Mouse (Mus musculus) hindbrain, embryonic 10.5 days (tissue): ENCODE results near the gene Spx. TPM values are rescaled to one million over a fixed set of nuclear protein-coding genes. Genes with fewer than 3 reads are reported as not detected.
A peak's percentile ranks its signal among the peaks of the same experiment; 100 is the strongest.

Source experiments
- DNase-seq: peaks from one replicate; pipeline ENCODE4 v3.0.0-alpha.2; 2017; ENCODE audit warnings: low spot score
- H3K27ac ChIP-seq: fragments of 300-500 bp; sonication (generic); 2 replicates; pipeline ENCODE4 v1.5.1; 2016; ENCODE audit warnings: mild to moderate bottlenecking, moderate library complexity
- H3K27me3 ChIP-seq: fragments of 300-500 bp; sonication (generic); 2 replicates; pipeline ENCODE4 v1.6.1; 2016; ENCODE audit warnings: mild to moderate bottlenecking; ENCODE audit not compliant: poor library complexity, insufficient read depth, severe bottlenecking
- H3K36me3 ChIP-seq: fragments of 300-500 bp; sonication (generic); 2 replicates; pipeline ENCODE4 v1.6.1; 2016; ENCODE audit warnings: mild to moderate bottlenecking, moderate library complexity
- H3K4me1 ChIP-seq: fragments of 300-500 bp; sonication (generic); replicated peaks from 2 replicates; pipeline ENCODE4 v1.6.1; 2016; ENCODE audit warnings: mild to moderate bottlenecking
- H3K4me3 ChIP-seq: fragments of 300-500 bp; sonication (generic); 2 replicates; pipeline ENCODE4 v1.5.1; 2016; ENCODE audit warnings: mild to moderate bottlenecking, moderate library complexity
- H3K9me3 ChIP-seq: fragments of 300-500 bp; sonication (generic); 2 replicates; pipeline ENCODE4 v1.6.1; 2016; ENCODE audit warnings: mild to moderate bottlenecking, moderate library complexity
- WGBS: fragments of 180-500 bp; shearing (Covaris S2); methylation state at CpG from one replicate; pipeline ENCODE4 v1.1.7; 2016; 5-methylcytosine and 5-hydroxymethylcytosine counted together
- polyA plus RNA-seq: library from polyadenylated mRNA; unstranded; fragments of >200 nt; fragmentation: Nextera tagmentation; extraction: Ambion mirVana; gene quantifications from 2 replicates; pipeline ENCODE4 v1.2.1, GENCODE M21; 2016

Spx gene
- 1.9 and 2.8 TPM in 2 replicates for polyA plus RNA-seq

- no peak for DNase-seq
- peaks cover 16% of the 10 kb centered on the region for H3K4me1 ChIP-seq
- no peaks in the 10 kb centered on the region for H3K9me3 ChIP-seq
- no peaks in the 10 kb centered on the region for H3K36me3 ChIP-seq
- H3K27me3 ChIP-seq: peaks cover 40% of the 10 kb centered on the region
- H3K4me3 ChIP-seq: peak within 1 kb of the TSS; percentile 53
- no peak within 1 kb of the TSS for H3K27ac ChIP-seq
- WGBS: 58% methylated on average over 11 of the region's 11 CpGs
These were observed at the start of gene Spx for GRCm38 (mm10) chr6:142412906-142413491. Gene Spx (plus strand): TSS chr6:142413441.

- peaks cover 95% of the 10 kb centered on the region for H3K36me3 ChIP-seq
- H3K27ac ChIP-seq: no peak overlapping the region
- 92% methylated on average over 8 of the region's 8 CpGs for WGBS
- no peak overlapping the region for H3K4me3 ChIP-seq
- no peaks in the 10 kb centered on the region for H3K4me1 ChIP-seq
- H3K27me3 ChIP-seq: no peaks in the 10 kb centered on the region
- no peak for DNase-seq
- no peaks in the 10 kb centered on the region for H3K9me3 ChIP-seq
These were observed 47.3 kb upstream of the Spx start for GRCm38 (mm10) chr6:142365742-142366472.

- H3K27ac ChIP-seq: no peak overlapping the region
- H3K36me3 ChIP-seq: peaks cover 92% of the 10 kb centered on the region
- no peaks in the 10 kb centered on the region for H3K27me3 ChIP-seq
- no peak for DNase-seq
- H3K9me3 ChIP-seq: no peaks in the 10 kb centered on the region
- no peak overlapping the region for H3K4me3 ChIP-seq
- no peaks in the 10 kb centered on the region for H3K4me1 ChIP-seq
- 93% methylated on average over 10 of the region's 10 CpGs for WGBS
These were observed 46.7 kb upstream of the Spx start for GRCm38 (mm10) chr6:142366473-142367018.

- no peak overlapping the region for H3K27ac ChIP-seq
- peaks cover 92% of the 10 kb centered on the region for H3K36me3 ChIP-seq
- H3K9me3 ChIP-seq: no peaks in the 10 kb centered on the region
- H3K27me3 ChIP-seq: no peaks in the 10 kb centered on the region
- WGBS: 94% methylated on average over 3 of the region's 3 CpGs
- H3K4me3 ChIP-seq: no peak overlapping the region
- no peaks in the 10 kb centered on the region for H3K4me1 ChIP-seq
- no peak for DNase-seq
These were observed 45.7 kb upstream of the Spx start for GRCm38 (mm10) chr6:142367565-142367964.

- H3K4me3 ChIP-seq: no peak overlapping the region
- DNase-seq: no peak
- no peaks in the 10 kb centered on the region for H3K9me3 ChIP-seq
- no peak overlapping the region for H3K27ac ChIP-seq
- no peaks in the 10 kb centered on the region for H3K27me3 ChIP-seq
- H3K36me3 ChIP-seq: peaks cover 93% of the 10 kb centered on the region
- 86% methylated on average over 3 of the region's 3 CpGs for WGBS
- H3K4me1 ChIP-seq: no peaks in the 10 kb centered on the region
These were observed 43.7 kb upstream of the Spx start for GRCm38 (mm10) chr6:142369568-142369967.

- Histone ChIP-seq H3K27ac (no peak overlapping the region), H3K36me3 (peaks cover 49% of the 10 kb centered on the region), H3K4me3 (no peak overlapping the region), H3K9me3 (no peaks in the 10 kb centered on the region), H3K27me3 (no peaks in the 10 kb centered on the region), H3K4me1 (no peaks in the 10 kb centered on the region)
- no peak for DNase-seq
- WGBS: 80% methylated on average over 1 of the region's 1 CpGs
These were observed 36.2 kb upstream of the Spx start for GRCm38 (mm10) chr6:142377081-142377480.

GRCm38 (mm10) chr6:142378576-142379330 lies 34.5 kb upstream of the Spx start:
- Histone ChIP-seq H3K4me1 (no peaks in the 10 kb centered on the region), H3K36me3 (peaks cover 33% of the 10 kb centered on the region), H3K4me3 (no peak overlapping the region), H3K9me3 (no peaks in the 10 kb centered on the region), H3K27ac (no peak overlapping the region), H3K27me3 (no peaks in the 10 kb centered on the region)
- 92% methylated on average over 8 of the region's 8 CpGs for WGBS
- no peak for DNase-seq

- Histone ChIP-seq H3K4me3 (no peak overlapping the region), H3K9me3 (no peaks in the 10 kb centered on the region), H3K27me3 (no peaks in the 10 kb centered on the region), H3K4me1 (no peaks in the 10 kb centered on the region), H3K27ac (no peak overlapping the region), H3K36me3 (peaks cover 21% of the 10 kb centered on the region)
- WGBS: 94% methylated on average over 6 of the region's 6 CpGs
- DNase-seq: no peak
These were observed 33.3 kb upstream of the Spx start for GRCm38 (mm10) chr6:142379961-142380360.

GRCm38 (mm10) chr6:142381615-142382014 lies 31.6 kb upstream of the Spx start:
- DNase-seq: no peak
- Histone ChIP-seq H3K9me3 (no peaks in the 10 kb centered on the region), H3K36me3 (peaks cover 5% of the 10 kb centered on the region), H3K4me3 (no peak overlapping the region), H3K27me3 (no peaks in the 10 kb centered on the region), H3K27ac (no peak overlapping the region), H3K4me1 (peaks cover 8% of the 10 kb centered on the region)
- 92% methylated on average over 7 of the region's 7 CpGs for WGBS

GRCm38 (mm10) chr6:142384521-142384920 lies 28.7 kb upstream of the Spx start:
- DNase-seq: no peak
- Histone ChIP-seq H3K4me3 (no peak overlapping the region), H3K27me3 (no peaks in the 10 kb centered on the region), H3K36me3 (no peaks in the 10 kb centered on the region), H3K4me1 (peaks cover 23% of the 10 kb centered on the region), H3K9me3 (no peaks in the 10 kb centered on the region), H3K27ac (no peak overlapping the region)
- WGBS: 90% methylated on average over 9 of the region's 9 CpGs

- H3K9me3 ChIP-seq: no peaks in the 10 kb centered on the region
- no peak for DNase-seq
- H3K27ac ChIP-seq: peak overlapping the region; percentile 91
- H3K4me3 ChIP-seq: peak overlapping the region; percentile 99
- 0 out of 2 replicates have a peak, but pooled peaks cover 4% of the 10 kb centered on the region for H3K36me3 ChIP-seq
- H3K27me3 ChIP-seq: no peaks in the 10 kb centered on the region
- WGBS: 6% methylated on average over 31 of the region's 31 CpGs
- H3K4me1 ChIP-seq: peaks cover 23% of the 10 kb centered on the region
These were observed 26.8 kb upstream of the Spx start for GRCm38 (mm10) chr6:142386285-142387010.

- Histone ChIP-seq H3K27me3 (no peaks in the 10 kb centered on the region), H3K9me3 (no peaks in the 10 kb centered on the region), H3K4me1 (peaks cover 23% of the 10 kb centered on the region), H3K4me3 (peak within 1 kb of the TSS; percentile 99), H3K36me3 (peaks cover 4% of the 10 kb centered on the region; the same call in 1 of the 2 replicates), H3K27ac (peak within 1 kb of the TSS; percentile 91)
- under 1% methylated on average over 87 of the region's 87 CpGs for WGBS
- DNase-seq: peak; percentile 98
These were observed 26.1 kb upstream of the Spx start, which contains the start of the genes Recql and Golt1b for GRCm38 (mm10) chr6:142387011-142387754. Gene Recql (minus strand): TSS chr6:142387087. Gene Golt1b (plus strand): TSS chr6:142387221.
